Mouse (Mus musculus) ovary, postnatal 14 days (tissue): ENCODE measurements around the gene Gm3776.
A peak's percentile ranks its signal among the peaks of the same experiment; 100 is the strongest.
"Not testable (repeated sequence)": the region's sequence is repeated elsewhere in the genome, so short reads cannot be mapped to it uniquely, and the experiment has no call there.

Experiments used
- DNase-seq: peaks from one replicate; pipeline ENCODE4 v3.0.0; 2022; ENCODE audit warnings: low spot score

The Gm3776 gene

DNA sequence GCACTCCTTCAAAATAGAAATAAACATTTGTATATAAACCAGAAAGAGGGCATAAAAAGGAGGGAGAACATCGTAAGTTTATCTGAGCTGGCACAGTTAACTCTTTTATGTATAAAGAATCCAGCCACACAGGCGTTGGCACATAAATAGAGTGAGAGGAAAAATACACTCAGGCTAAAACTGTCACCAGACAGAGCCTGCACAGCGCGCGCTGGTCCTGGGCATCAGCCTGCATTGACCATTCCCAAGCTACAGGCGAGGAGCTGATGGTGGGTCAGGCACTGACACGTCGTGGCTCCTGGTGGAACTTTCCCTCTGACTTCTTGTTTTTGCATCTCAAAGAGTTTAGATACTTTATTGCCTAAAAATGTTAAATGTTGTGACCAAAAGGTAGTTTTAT lies 35.5 kb downstream of the Gm3776 start:
- not testable (repeated sequence) for DNase-seq

DNA sequence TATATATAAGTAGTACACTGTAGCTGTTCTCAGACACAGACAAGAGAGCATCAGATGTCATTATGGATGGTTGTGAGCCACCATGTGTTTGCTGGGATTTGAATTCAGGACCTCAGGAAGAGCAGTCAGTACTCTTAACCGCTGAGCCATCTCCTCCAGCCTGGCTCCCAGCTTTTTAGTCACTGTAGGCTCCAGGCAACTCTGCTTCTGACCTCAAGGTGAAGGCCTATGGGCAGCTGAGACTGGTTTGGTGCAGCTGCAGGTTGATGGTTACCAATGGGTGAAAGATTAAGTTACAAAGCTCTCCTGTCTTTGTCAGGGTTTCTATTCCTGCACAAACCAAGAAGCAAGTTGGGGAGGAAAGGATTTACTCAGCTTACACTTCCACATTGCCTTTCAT lies 36.8 kb downstream of the Gm3776 start:
- DNase-seq = not testable (repeated sequence)

DNA sequence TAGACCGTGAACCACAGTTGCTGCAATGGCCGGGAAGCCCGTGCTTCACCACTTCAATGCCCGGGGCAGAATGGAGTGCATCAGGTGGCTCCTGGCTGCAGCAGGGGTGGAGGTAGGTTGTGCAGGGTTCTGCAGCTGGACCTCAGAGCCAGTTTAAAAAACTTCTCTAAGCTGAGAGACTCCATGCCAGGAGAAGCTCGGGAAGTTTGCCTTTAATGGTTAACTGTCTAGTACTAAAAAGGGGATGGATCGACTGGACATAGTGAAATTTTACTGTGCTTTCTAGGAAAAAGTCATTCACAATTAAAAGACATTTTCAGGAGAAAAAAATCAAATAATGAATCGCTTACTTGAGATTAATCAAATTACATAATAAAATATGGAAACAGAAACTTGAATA lies 37.9 kb downstream of the Gm3776 start:
- DNase-seq = not testable (repeated sequence)

DNA sequence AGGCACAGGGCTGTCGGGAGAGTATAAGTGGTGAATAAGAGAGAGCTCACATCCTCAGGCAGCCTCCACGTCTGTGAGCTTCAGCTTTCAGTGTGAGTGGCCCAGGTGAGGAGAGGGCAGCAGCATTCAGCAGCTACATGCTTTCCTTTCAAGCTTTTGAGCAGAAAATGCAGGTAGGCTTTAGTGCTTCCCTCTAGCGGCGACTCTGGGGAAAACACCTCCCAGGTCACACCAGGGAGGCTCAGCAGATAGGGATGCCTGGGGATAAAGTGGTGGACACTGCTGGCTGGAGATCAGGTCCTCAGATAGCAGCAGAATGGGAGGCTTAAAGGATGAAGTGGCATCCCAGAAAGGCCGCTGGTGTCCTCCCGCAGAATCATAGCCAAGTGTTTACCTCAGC lies 39.2 kb downstream of the Gm3776 start:
- DNase-seq = peak; percentile 11

DNA sequence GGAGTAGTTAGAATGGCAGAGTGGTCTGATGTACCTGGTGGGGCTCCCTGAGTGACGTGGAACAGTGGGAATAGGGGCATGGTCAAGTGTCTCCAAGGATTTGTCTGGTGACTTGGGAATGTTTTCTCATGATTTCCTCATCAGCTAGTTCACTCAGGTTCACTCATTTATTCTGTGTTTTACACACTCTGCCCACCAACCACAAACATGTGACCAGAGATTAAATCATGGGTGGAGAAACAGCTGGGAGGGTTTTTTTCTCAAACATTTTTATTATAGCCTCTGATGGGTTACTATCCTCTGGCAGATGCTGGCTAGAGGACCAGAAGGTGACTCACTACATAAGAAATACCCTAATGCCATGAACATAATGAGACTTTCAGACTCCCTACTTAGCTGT lies 41.3 kb downstream of the Gm3776 start:
- DNase-seq = no peak

DNA sequence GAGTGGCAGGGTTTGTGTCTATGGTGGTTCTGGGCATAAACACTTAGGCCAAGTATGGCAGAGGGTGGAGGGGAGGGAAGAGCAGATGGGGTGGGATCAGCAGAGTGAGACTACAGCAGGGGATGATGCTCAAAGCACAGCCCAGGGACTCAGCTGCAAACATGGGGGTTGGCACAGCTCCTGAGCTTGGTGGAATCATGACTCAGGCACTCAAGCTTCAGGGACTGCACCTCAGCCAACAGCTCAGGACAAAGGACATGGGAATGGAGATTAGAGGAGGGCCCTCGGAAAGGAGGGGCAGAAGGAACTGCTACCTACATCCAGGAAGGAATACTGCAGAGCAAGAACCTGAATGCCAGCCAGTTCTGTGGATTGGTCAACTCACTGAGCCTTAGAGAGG lies 42.2 kb downstream of the Gm3776 start:
- DNase-seq = not testable (repeated sequence)

DNA sequence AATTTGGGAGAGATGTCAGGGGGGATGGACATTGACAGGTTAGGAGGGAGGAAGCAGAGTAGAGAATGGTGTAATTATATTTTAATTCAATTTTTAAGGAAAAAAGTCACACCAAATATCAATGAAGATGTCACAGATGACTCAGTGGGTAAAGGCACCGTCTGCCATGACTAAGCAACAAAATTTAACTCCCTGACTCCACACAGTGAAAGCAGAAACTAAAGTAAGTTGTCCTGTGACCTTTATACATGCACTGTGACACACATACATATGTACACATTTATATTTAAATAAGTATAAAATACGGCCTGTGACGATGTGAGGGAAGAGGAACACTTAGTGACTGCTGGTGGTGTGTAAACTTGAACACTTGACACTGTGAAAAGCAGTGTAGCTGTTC lies 51.2 kb downstream of the Gm3776 start:
- not testable (repeated sequence) for DNase-seq

DNA sequence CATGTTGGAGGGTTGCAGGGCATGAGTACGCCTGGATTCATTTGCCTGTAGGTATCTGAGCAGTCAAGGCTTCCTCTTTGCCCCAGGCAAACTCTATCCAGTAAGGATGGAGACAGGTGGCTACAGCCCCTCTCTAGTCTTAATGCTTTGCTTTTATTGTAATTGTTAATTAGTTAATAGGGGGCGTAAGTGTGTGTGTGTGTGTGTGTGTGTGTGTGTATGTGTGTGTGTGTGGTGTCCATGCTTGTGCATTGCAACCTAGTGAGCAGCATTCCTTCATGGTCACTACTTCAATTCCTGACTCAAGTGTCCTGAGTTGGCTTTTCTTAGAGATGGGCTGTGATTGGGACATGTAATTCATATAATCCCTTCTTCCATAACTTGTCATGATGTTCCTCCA lies 57.8 kb downstream of the Gm3776 start, which contains the start of gene Omt2a:
Omt2a (minus strand) TSS at position 101 of the 400 bp plus-strand sequence.
- DNase-seq = no peak
